Mouse (Mus musculus) neural tube, embryonic 14.5 days (tissue): ENCODE data around the gene Cacna2d4. TPM values are rescaled to one million over a fixed set of nuclear protein-coding genes. Genes with fewer than 3 reads are reported as not detected.
A peak's percentile ranks its signal among the peaks of the same experiment; 100 is the strongest.

Experiments
- ATAC-seq: fragments of 200-750 bp; cut with Nextera tagmentation; 2 replicates; pipeline ENCODE4 v1.8.0; 2017; ENCODE audit warnings: low read depth, mild to moderate bottlenecking, moderate TSS enrichment, moderate library complexity
- H3K27ac ChIP-seq: fragments of 300-500 bp; sonication (generic); 2 replicates; pipeline ENCODE4 v1.5.1; 2014; ENCODE audit warnings: low read depth, mild to moderate bottlenecking, control low read depth, low read length, moderate library complexity, mixed read lengths
- H3K27me3 ChIP-seq: fragments of 300-500 bp; sonication (generic); 2 replicates; pipeline ENCODE4 v1.6.1; 2014; ENCODE audit warnings: low read length; ENCODE audit not compliant: control insufficient read depth, insufficient read depth
- H3K36me3 ChIP-seq: fragments of 300-500 bp; sonication (generic); 2 replicates; pipeline ENCODE4 v1.6.1; 2014; ENCODE audit warnings: low read length, mixed read lengths; ENCODE audit not compliant: control insufficient read depth, insufficient read depth
- H3K4me1 ChIP-seq: fragments of 300-500 bp; sonication (generic); 2 replicates; pipeline ENCODE4 v1.6.1; 2014; ENCODE audit warnings: low read length; ENCODE audit not compliant: control insufficient read depth, insufficient read depth
- H3K4me2 ChIP-seq: fragments of 300-500 bp; sonication (generic); 2 replicates; pipeline ENCODE4 v1.6.1; 2014; ENCODE audit warnings: mild to moderate bottlenecking, low read depth, low read length, control low read depth
- H3K4me3 ChIP-seq: fragments of 300-500 bp; sonication (generic); 2 replicates; pipeline ENCODE4 v1.5.1; 2014; ENCODE audit warnings: low read depth, low read length, control low read depth, mixed read lengths
- H3K9ac ChIP-seq: fragments of 300-500 bp; sonication (generic); replicated peaks from 2 replicates; pipeline ENCODE4 v1.6.1; 2014; ENCODE audit warnings: low read depth, mild to moderate bottlenecking, control low read depth, low read length, mixed read lengths
- H3K9me3 ChIP-seq: fragments of 300-500 bp; sonication (generic); 2 replicates; pipeline ENCODE4 v1.6.1; 2016; ENCODE audit warnings: low read length; ENCODE audit not compliant: control insufficient read depth
- WGBS: fragments of 180-500 bp; shearing (Covaris S2); extraction: QIAGEN DNeasy Blood & Tissue Kit; methylation state at CpG from one replicate; pipeline ENCODE4 v1.1.7; 2014; 5-methylcytosine and 5-hydroxymethylcytosine counted together
- polyA plus RNA-seq: library from polyadenylated mRNA; unstranded; fragments of >200 nt; fragmentation: Nextera tagmentation; extraction: Ambion mirVana; gene quantifications from 2 replicates; pipeline ENCODE4 v1.2.1, GENCODE M21; 2014

Cacna2d4 gene
- polyA plus RNA-seq, 1 experiment from 2014 or later, result 0.19 TPM

- Histone ChIP-seq H3K4me2 (no peak overlapping the region), H3K4me3 (no peak overlapping the region), H3K9me3 (no peaks in the 10 kb centered on the region), H3K36me3 (no peaks in the 10 kb centered on the region), H3K27me3 (no peaks in the 10 kb centered on the region), H3K4me1 (no peaks in the 10 kb centered on the region), H3K9ac (no peak overlapping the region), H3K27ac (no peak overlapping the region)
- no peak for ATAC-seq
These were observed 136.8 kb downstream of the Cacna2d4 start for GRCm38 (mm10) chr6:119373000-119373705.

- 80% methylated on average over 5 of the region's 5 CpGs for WGBS
- Histone ChIP-seq H3K4me1 (no peaks in the 10 kb centered on the region), H3K9me3 (no peaks in the 10 kb centered on the region), H3K4me2 (no peak overlapping the region), H3K27ac (no peak overlapping the region), H3K36me3 (no peaks in the 10 kb centered on the region), H3K27me3 (no peaks in the 10 kb centered on the region), H3K4me3 (no peak overlapping the region), H3K9ac (no peak overlapping the region)
- no peak for ATAC-seq
These were observed 138.7 kb downstream of the Cacna2d4 start for GRCm38 (mm10) chr6:119375035-119375434.

GRCm38 (mm10) chr6:119377613-119378012 lies 141.3 kb downstream of the Cacna2d4 start:
- Histone ChIP-seq H3K9ac (no peak overlapping the region), H3K27ac (no peak overlapping the region), H3K36me3 (no peaks in the 10 kb centered on the region), H3K9me3 (no peaks in the 10 kb centered on the region), H3K4me1 (no peaks in the 10 kb centered on the region), H3K4me2 (no peak overlapping the region), H3K4me3 (no peak overlapping the region), H3K27me3 (no peaks in the 10 kb centered on the region)
- 89% methylated on average over 2 of the region's 2 CpGs for WGBS
- ATAC-seq, result no peak

GRCm38 (mm10) chr6:119378631-119379030 lies 142.3 kb downstream of the Cacna2d4 start:
- Histone ChIP-seq H3K9ac (no peak overlapping the region), H3K4me1 (no peaks in the 10 kb centered on the region), H3K27me3 (no peaks in the 10 kb centered on the region), H3K36me3 (no peaks in the 10 kb centered on the region), H3K4me3 (no peak overlapping the region), H3K9me3 (no peaks in the 10 kb centered on the region), H3K27ac (no peak overlapping the region), H3K4me2 (no peak overlapping the region)
- WGBS, result 74% methylated on average over 1 of the region's 1 CpGs
- ATAC-seq, result no peak

- Histone ChIP-seq H3K4me3 (no peak overlapping the region), H3K36me3 (no peaks in the 10 kb centered on the region), H3K9me3 (no peaks in the 10 kb centered on the region), H3K27me3 (no peaks in the 10 kb centered on the region), H3K27ac (no peak overlapping the region), H3K4me1 (peaks cover 15% of the 10 kb centered on the region), H3K4me2 (no peak overlapping the region), H3K9ac (no peak overlapping the region)
- 100% methylated on average over 1 of the region's 1 CpGs for WGBS
- no peak for ATAC-seq
These were observed 149.3 kb downstream of the Cacna2d4 start for GRCm38 (mm10) chr6:119385668-119386067.

- Histone ChIP-seq H3K4me1 (peaks cover 15% of the 10 kb centered on the region), H3K27ac (no peak overlapping the region), H3K9me3 (no peaks in the 10 kb centered on the region), H3K36me3 (no peaks in the 10 kb centered on the region), H3K9ac (no peak overlapping the region), H3K4me2 (no peak overlapping the region), H3K27me3 (no peaks in the 10 kb centered on the region), H3K4me3 (no peak overlapping the region)
- WGBS, result 93% methylated on average over 4 of the region's 4 CpGs
- no peak for ATAC-seq
These were observed 150.1 kb downstream of the Cacna2d4 start for GRCm38 (mm10) chr6:119386421-119386820.

GRCm38 (mm10) chr6:119386821-119387220 lies 150.5 kb downstream of the Cacna2d4 start:
- Histone ChIP-seq H3K4me1 (peaks cover 15% of the 10 kb centered on the region), H3K4me3 (no peak overlapping the region), H3K9ac (no peak overlapping the region), H3K4me2 (peak overlapping the region; percentile 58; the same call in 1 of the 2 replicates), H3K36me3 (no peaks in the 10 kb centered on the region), H3K27ac (no peak overlapping the region), H3K9me3 (no peaks in the 10 kb centered on the region), H3K27me3 (no peaks in the 10 kb centered on the region)
- WGBS, result 94% methylated on average over 1 of the region's 1 CpGs
- no peak for ATAC-seq

- peak; percentile 83 for ATAC-seq
- peak overlapping the region; percentile 88 for H3K9ac ChIP-seq
- H3K27ac ChIP-seq, result peak overlapping the region; percentile 88
- no peaks in the 10 kb centered on the region for H3K27me3 ChIP-seq
- H3K4me1 ChIP-seq, result peaks cover 15% of the 10 kb centered on the region
- peak overlapping the region; percentile 75 for H3K4me3 ChIP-seq
- 1% methylated on average over 32 of the region's 76 CpGs for WGBS
- no peaks in the 10 kb centered on the region for H3K36me3 ChIP-seq
- H3K9me3 ChIP-seq, result no peaks in the 10 kb centered on the region
- H3K4me2 ChIP-seq, result peak overlapping the region; percentile 58
These were observed 151.7 kb downstream of the Cacna2d4 start for GRCm38 (mm10) chr6:119387801-119388649.

GRCm38 (mm10) chr6:119388650-119389012 lies 152.3 kb downstream of the Cacna2d4 start:
- H3K27me3 ChIP-seq, result no peaks in the 10 kb centered on the region
- peak; percentile 98 for ATAC-seq
- peak overlapping the region; percentile 58 for H3K4me2 ChIP-seq
- peak overlapping the region; percentile 88 for H3K9ac ChIP-seq
- 0% methylated on average over 20 of the region's 53 CpGs for WGBS
- H3K9me3 ChIP-seq, result no peaks in the 10 kb centered on the region
- H3K27ac ChIP-seq, result peak overlapping the region; percentile 88
- H3K36me3 ChIP-seq, result no peaks in the 10 kb centered on the region
- peaks cover 15% of the 10 kb centered on the region for H3K4me1 ChIP-seq
- H3K4me3 ChIP-seq, result peak overlapping the region; percentile 75
